Mouse (Mus musculus): ENCODE measurements around the gene H2-Ob. TPM values are rescaled to one million over a fixed set of nuclear protein-coding genes. Genes with fewer than 3 reads are reported as not detected.

Gene H2-Ob
- total and polyA plus RNA-seq, 2 experiments from 2014 or later = 0.31 to 1.2 TPM

DNA sequence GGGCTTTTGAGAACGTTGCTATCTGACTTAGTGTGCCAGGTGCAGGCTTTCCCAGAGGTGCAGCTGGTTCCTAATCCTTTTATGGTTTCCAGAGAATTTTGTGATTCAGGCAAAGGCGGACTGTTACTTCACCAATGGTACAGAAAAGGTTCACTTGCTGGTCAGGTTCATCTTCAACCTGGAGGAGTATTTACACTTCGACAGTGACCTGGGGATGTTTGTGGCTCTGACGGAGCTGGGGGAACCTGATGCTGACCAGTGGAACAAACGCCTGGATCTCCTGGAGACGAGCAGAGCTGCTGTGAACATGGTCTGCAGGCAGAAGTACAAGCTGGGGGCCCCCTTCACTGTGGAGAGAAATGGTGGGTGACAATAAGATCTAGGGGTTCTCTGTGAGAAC lies 2.2 kb downstream of the H2-Ob start:
- WGBS = 86% methylated on average over 6 of the region's 6 CpGs
- no peaks in the 10 kb centered on the region for H3K36me3 ChIP-seq (ENCODE audit: insufficient read depth, low read length)
- H3K9ac ChIP-seq (replicated peaks; ENCODE audit: low read length, poor library complexity, severe bottlenecking) = no peak overlapping the region
- no peaks in the 10 kb centered on the region for H3K27me3 ChIP-seq (ENCODE audit: insufficient read depth, low read length)
- no peaks in the 10 kb centered on the region for H3K4me1 ChIP-seq (ENCODE audit: insufficient read depth, low read length)
- H3K27ac ChIP-seq (ENCODE audit: low read depth, low read length) = no peak overlapping the region
- no peak overlapping the region for H3K4me2 ChIP-seq (ENCODE audit: low read depth, low read length, poor library complexity, severe bottlenecking)
- TF ChIP-seq CTCF (IDR thresholded peaks at IDR 0.05) = no peak
- peaks cover 9% of the 10 kb centered on the region; the same call in 1 of the 2 replicates for H3K9me3 ChIP-seq (ENCODE audit: low read length)
- DNase-seq (ENCODE audit: low spot score) (no peak), ATAC-seq (ENCODE audit: low FRiP score) (no peak)
- no peak overlapping the region for H3K4me3 ChIP-seq (ENCODE audit: low read depth, low read length)

DNA sequence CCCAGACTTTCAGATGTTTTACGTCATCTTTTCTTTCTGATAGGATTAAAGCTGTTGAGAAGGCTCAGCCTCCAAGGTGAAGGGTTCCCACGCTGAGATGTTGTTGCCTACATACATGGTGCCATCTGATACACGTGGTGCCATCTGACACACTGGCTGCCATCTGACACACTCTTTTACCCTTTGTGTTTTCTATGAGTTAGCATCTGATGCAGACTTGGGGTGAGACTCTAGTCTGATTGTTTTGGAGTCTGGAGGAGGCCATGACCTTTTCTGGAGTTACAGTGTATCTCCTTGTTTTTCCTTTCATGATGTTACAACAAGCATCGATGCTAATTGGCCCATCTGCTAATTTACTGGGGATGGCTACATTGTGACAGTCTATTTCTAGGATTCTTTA lies 6.0 kb downstream of the H2-Ob start:
- no peak overlapping the region for H3K4me2 ChIP-seq (ENCODE audit: low read depth, low read length, poor library complexity, severe bottlenecking)
- TF ChIP-seq CTCF (IDR thresholded peaks at IDR 0.05) = no peak
- no peak overlapping the region for H3K27ac ChIP-seq (ENCODE audit: low read depth, low read length)
- WGBS = 72% methylated on average over 4 of the region's 4 CpGs
- H3K4me1 ChIP-seq (ENCODE audit: insufficient read depth, low read length) = no peaks in the 10 kb centered on the region
- no peaks in the 10 kb centered on the region for H3K36me3 ChIP-seq (ENCODE audit: insufficient read depth, low read length)
- no peaks in the 10 kb centered on the region for H3K27me3 ChIP-seq (ENCODE audit: insufficient read depth, low read length)
- DNase-seq (ENCODE audit: low spot score) = no peak
- ATAC-seq (ENCODE audit: low FRiP score) = no peak
- no peak overlapping the region for H3K4me3 ChIP-seq (ENCODE audit: low read depth, low read length)
- H3K9ac ChIP-seq (replicated peaks; ENCODE audit: low read length, poor library complexity, severe bottlenecking) = no peak overlapping the region
- H3K9me3 ChIP-seq (ENCODE audit: low read length) = peaks cover 9% of the 10 kb centered on the region; the same call in 1 of the 2 replicates

DNA sequence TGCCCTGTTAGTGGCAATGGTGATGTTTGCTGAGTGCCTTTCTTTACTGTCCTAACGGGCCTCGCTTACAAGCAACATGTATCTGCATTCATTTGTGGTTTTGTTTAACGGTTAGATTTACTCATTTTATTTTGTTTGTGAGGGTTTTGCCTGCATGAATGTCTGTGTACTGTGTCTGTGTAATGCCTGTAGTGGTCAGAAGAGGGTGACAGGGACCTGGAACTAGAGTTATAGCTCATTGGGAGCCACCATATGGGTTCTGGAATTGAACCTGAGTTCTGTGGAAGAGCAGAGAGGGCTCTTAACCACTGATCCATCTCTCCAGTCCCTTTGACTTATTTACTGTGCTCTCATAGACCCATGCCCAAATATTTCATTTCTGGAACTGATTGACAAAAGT lies 8.3 kb downstream of the H2-Ob start:
- Histone ChIP-seq H3K36me3 (ENCODE audit: insufficient read depth, low read length) (no peaks in the 10 kb centered on the region), H3K9me3 (ENCODE audit: low read length) (peaks cover under 1% of the 10 kb centered on the region; the same call in 1 of the 2 replicates), H3K9ac (replicated peaks; ENCODE audit: low read length, poor library complexity, severe bottlenecking) (no peak overlapping the region), H3K4me2 (ENCODE audit: low read depth, low read length, poor library complexity, severe bottlenecking) (no peak overlapping the region), H3K27me3 (ENCODE audit: insufficient read depth, low read length) (no peaks in the 10 kb centered on the region), H3K4me1 (ENCODE audit: insufficient read depth, low read length) (no peaks in the 10 kb centered on the region), H3K4me3 (ENCODE audit: low read depth, low read length) (no peak overlapping the region), H3K27ac (ENCODE audit: low read depth, low read length) (no peak overlapping the region)
- WGBS = 86% methylated on average over 3 of the region's 3 CpGs
- peak; percentile 70 for TF ChIP-seq CTCF (IDR thresholded peaks at IDR 0.05)
- DNase-seq (ENCODE audit: low spot score) (peak; percentile 45), ATAC-seq (ENCODE audit: low FRiP score) (no peak)

- H3K27me3 ChIP-seq (ENCODE audit: insufficient read depth, low read length) = no peaks in the 10 kb centered on the region
- peak; percentile 14; the same call in 1 of the 2 replicates for TF ChIP-seq CTCF (IDR thresholded peaks at IDR 0.05)
- no peak overlapping the region for H3K4me3 ChIP-seq (ENCODE audit: low read depth, low read length)
- DNase-seq (ENCODE audit: low spot score) (no peak), ATAC-seq (ENCODE audit: low FRiP score) (no peak)
- H3K9ac ChIP-seq (replicated peaks; ENCODE audit: low read length, poor library complexity, severe bottlenecking) = no peak overlapping the region
- no peaks in the 10 kb centered on the region for H3K9me3 ChIP-seq (ENCODE audit: low read length)
- H3K36me3 ChIP-seq (ENCODE audit: insufficient read depth, low read length) = no peaks in the 10 kb centered on the region
- H3K27ac ChIP-seq (ENCODE audit: low read depth, low read length) = no peak overlapping the region
- no peaks in the 10 kb centered on the region for H3K4me1 ChIP-seq (ENCODE audit: insufficient read depth, low read length)
- H3K4me2 ChIP-seq (ENCODE audit: low read depth, low read length, poor library complexity, severe bottlenecking) = no peak overlapping the region
- 63% methylated on average over 2 of the region's 2 CpGs for WGBS
These were observed 10.1 kb downstream of the H2-Ob start for GRCm38 (mm10) chr17:34248764-34249163.

- DNase-seq (ENCODE audit: low spot score) (no peak), ATAC-seq (ENCODE audit: low FRiP score) (no peak)
- Histone ChIP-seq H3K4me2 (ENCODE audit: low read depth, low read length, poor library complexity, severe bottlenecking) (no peak overlapping the region), H3K9me3 (ENCODE audit: low read length) (no peaks in the 10 kb centered on the region), H3K9ac (replicated peaks; ENCODE audit: low read length, poor library complexity, severe bottlenecking) (no peak overlapping the region), H3K4me3 (ENCODE audit: low read depth, low read length) (no peak overlapping the region), H3K4me1 (ENCODE audit: insufficient read depth, low read length) (no peaks in the 10 kb centered on the region), H3K27ac (ENCODE audit: low read depth, low read length) (no peak overlapping the region), H3K36me3 (ENCODE audit: insufficient read depth, low read length) (no peaks in the 10 kb centered on the region), H3K27me3 (ENCODE audit: insufficient read depth, low read length) (no peaks in the 10 kb centered on the region)
- no peak for TF ChIP-seq CTCF (IDR thresholded peaks at IDR 0.05)
- WGBS = 54% methylated on average over 3 of the region's 3 CpGs
These were observed 10.7 kb downstream of the H2-Ob start for GRCm38 (mm10) chr17:34249361-34249760.

GRCm38 (mm10) chr17:34249878-34250277 lies 11.2 kb downstream of the H2-Ob start:
- Histone ChIP-seq H3K27ac (ENCODE audit: low read depth, low read length) (no peak overlapping the region), H3K4me3 (ENCODE audit: low read depth, low read length) (no peak overlapping the region), H3K4me1 (ENCODE audit: insufficient read depth, low read length) (no peaks in the 10 kb centered on the region), H3K36me3 (ENCODE audit: insufficient read depth, low read length) (no peaks in the 10 kb centered on the region), H3K9me3 (ENCODE audit: low read length) (no peaks in the 10 kb centered on the region), H3K9ac (replicated peaks; ENCODE audit: low read length, poor library complexity, severe bottlenecking) (no peak overlapping the region), H3K4me2 (ENCODE audit: low read depth, low read length, poor library complexity, severe bottlenecking) (no peak overlapping the region), H3K27me3 (ENCODE audit: insufficient read depth, low read length) (no peaks in the 10 kb centered on the region)
- DNase-seq (ENCODE audit: low spot score) (peak; percentile 86), ATAC-seq (ENCODE audit: low FRiP score) (no peak)
- peak; percentile 89 for TF ChIP-seq CTCF (IDR thresholded peaks at IDR 0.05)
- WGBS = 17% methylated on average over 4 of the region's 4 CpGs
